Mouse (Mus musculus) megakaryocyte, embryonic 14.5 days (primary cell): Measurements from ENCODE around the gene Eftud2.

ENCODE experiments used
- FLI1 ChIP-seq: IDR thresholded peaks from 2 replicates; pipeline ENCODE4 v1.6.1; 2012; ENCODE audit warnings: low read length, inconsistent platforms, mixed read lengths
- GATA1 ChIP-seq: IDR thresholded peaks from 3 replicates; pipeline ENCODE4 v1.6.1; 2012; ENCODE audit warnings: mixed read lengths, low read length, inconsistent platforms, borderline replicate concordance

DNA sequence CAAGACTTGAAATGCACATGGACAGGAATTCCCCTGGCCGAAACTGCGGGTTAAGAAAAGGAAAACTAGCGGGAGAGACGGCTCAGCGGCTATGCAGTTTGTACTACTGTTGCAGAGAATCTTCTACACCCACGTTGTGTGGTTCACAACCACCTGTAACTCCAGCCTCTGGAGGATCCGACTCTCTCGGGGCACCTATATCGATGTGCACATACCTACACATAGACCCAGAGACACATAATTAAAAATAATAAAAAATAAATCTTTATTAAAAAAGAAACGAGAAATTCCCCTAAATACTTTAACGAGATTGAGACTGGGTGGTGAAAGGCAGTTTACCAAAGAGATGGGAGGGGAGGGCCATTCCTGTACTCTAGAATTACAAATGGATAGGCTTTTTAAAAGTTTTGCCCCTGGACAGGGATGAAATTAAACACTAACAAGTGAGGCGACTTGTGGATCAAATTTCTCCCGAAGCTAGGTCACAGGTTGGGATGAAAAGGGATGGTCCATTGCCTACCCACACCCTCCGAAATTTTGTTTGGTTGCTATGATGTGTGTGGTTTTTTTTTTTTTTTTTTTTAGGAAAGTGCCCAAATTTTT is 60.9 kb downstream of the Eftud2 start:
- TF ChIP-seq GATA1 (no peak), FLI1 (no peak)
